Mouse (Mus musculus) hindbrain, postnatal 0 days (tissue): ENCODE results near the gene AW822073. TPM values are rescaled to one million over a fixed set of nuclear protein-coding genes. Genes with fewer than 3 reads are reported as not detected.
"Not testable (repeated sequence)": the region's sequence is repeated elsewhere in the genome, so short reads cannot be mapped to it uniquely, and the experiment has no call there.

Experiments
- ATAC-seq: fragments of 200-750 bp; cut with Nextera tagmentation; 2 replicates; pipeline ENCODE4 v1.8.0; 2017; ENCODE audit warnings: mild to moderate bottlenecking, moderate TSS enrichment, moderate library complexity
- DNase-seq: peaks from one replicate; pipeline ENCODE4 v3.0.0-alpha.2; 2015; ENCODE audit warnings: low spot score
- H3K27ac ChIP-seq: fragments of 300-500 bp; sonication (generic); 2 replicates; pipeline ENCODE4 v1.5.1; 2014; ENCODE audit warnings: mild to moderate bottlenecking
- H3K27me3 ChIP-seq: fragments of 300-500 bp; sonication (generic); 2 replicates; pipeline ENCODE4 v1.6.1; 2014; ENCODE audit warnings: low read length, mixed read lengths; ENCODE audit not compliant: insufficient read depth
- H3K36me3 ChIP-seq: fragments of 300-500 bp; sonication (generic); 2 replicates; pipeline ENCODE4 v1.6.1; 2014; ENCODE audit warnings: low read length, mixed read lengths; ENCODE audit not compliant: insufficient read depth
- H3K4me1 ChIP-seq: fragments of 300-500 bp; sonication (generic); 2 replicates; pipeline ENCODE4 v1.6.1; 2014; ENCODE audit warnings: antibody characterized with exemption, low read length, mixed read lengths; ENCODE audit not compliant: insufficient read depth
- H3K4me2 ChIP-seq: fragments of 300-500 bp; sonication (generic); 2 replicates; pipeline ENCODE4 v1.6.1; 2014; ENCODE audit warnings: low read depth, mild to moderate bottlenecking, low read length, moderate library complexity, mixed read lengths
- H3K4me3 ChIP-seq: fragments of 300-500 bp; sonication (generic); 2 replicates; pipeline ENCODE4 v1.5.1; 2014; ENCODE audit warnings: low read length
- H3K9ac ChIP-seq: fragments of 300-500 bp; sonication (generic); replicated peaks from 2 replicates; pipeline ENCODE4 v1.6.1; 2014; ENCODE audit warnings: mild to moderate bottlenecking, low read length, moderate library complexity, mixed read lengths
- H3K9me3 ChIP-seq: fragments of 300-500 bp; sonication (generic); 2 replicates; pipeline ENCODE4 v1.6.1; 2016; ENCODE audit warnings: low read length, mixed read lengths
- CTCF ChIP-seq: IDR thresholded peaks from 2 replicates; pipeline ENCODE4 v1.5.1; 2016; ENCODE audit warnings: antibody characterized with exemption, control low read depth, low read depth
- WGBS: fragments of 180-500 bp; shearing (Covaris S2); extraction: QIAGEN DNeasy Blood & Tissue Kit; methylation state at CpG from one replicate; pipeline ENCODE4 v1.1.7; 2014; 5-methylcytosine and 5-hydroxymethylcytosine counted together
- polyA plus RNA-seq: library from polyadenylated mRNA; unstranded; fragments of >200 nt; fragmentation: Nextera tagmentation; extraction: Ambion mirVana; gene quantifications from 2 replicates; pipeline ENCODE4 v1.2.1, GENCODE M21; 2015
- total RNA-seq: library from RNA; depleted of rRNA; stranded (reverse); fragments of >200 nt; gene quantifications from 2 replicates; pipeline ENCODE4 v1.2.3, GENCODE M21; 2014; rRNA removed

AW822073 gene
- not detected in 2 replicates for total RNA-seq
- not detected in 2 replicates for polyA plus RNA-seq

GRCm38 (mm10) chr10:58224827-58225785 lies at the start of gene AW822073:
Gene AW822073, minus strand, starts transcription at chr10:58224930.
- not testable (repeated sequence) for H3K9ac ChIP-seq, H3K27ac ChIP-seq, ATAC-seq, H3K4me2 ChIP-seq, H3K27me3 ChIP-seq, H3K4me3 ChIP-seq, H3K36me3 ChIP-seq, H3K4me1 ChIP-seq, H3K9me3 ChIP-seq
- 85% methylated on average over 16 of the region's 18 CpGs for WGBS
- DNase-seq, result peak; percentile 20

DNA sequence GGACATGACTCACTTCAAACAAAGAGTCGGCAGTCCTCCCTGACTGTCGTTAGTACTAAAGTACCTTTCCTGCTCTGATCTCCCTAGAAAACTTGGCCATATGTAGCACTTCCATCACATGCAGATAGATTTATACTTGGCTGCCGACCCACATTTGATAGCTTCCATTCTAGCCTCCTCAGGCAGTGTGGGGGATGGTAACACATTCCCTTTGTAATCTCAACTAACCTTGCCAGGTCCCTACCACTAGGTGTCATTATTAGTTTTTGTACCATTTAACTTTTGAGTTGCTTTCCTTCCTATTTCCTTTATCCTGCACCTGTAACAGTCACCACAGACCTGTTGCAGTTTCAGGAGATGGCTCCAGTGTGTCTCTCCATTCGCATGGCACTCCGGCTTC lies 33.7 kb upstream of the AW822073 start:
- DNase-seq, result peak; percentile 26
- H3K36me3 ChIP-seq, result peaks cover 15% of the 10 kb centered on the region; the same call in 1 of the 2 replicates
- H3K4me1 ChIP-seq, result no peaks in the 10 kb centered on the region
- no peak overlapping the region for H3K27ac ChIP-seq
- no peak overlapping the region for H3K4me3 ChIP-seq
- H3K27me3 ChIP-seq, result no peaks in the 10 kb centered on the region
- H3K4me2 ChIP-seq, result no peak overlapping the region
- H3K9ac ChIP-seq, result no peak overlapping the region
- no peaks in the 10 kb centered on the region for H3K9me3 ChIP-seq
- ATAC-seq, result no peak
- 82% methylated on average over 5 of the region's 5 CpGs for WGBS
- peak; percentile 49 for TF ChIP-seq CTCF

- Histone ChIP-seq H3K4me3 (peak overlapping the region; percentile 91), H3K9ac (peak overlapping the region; percentile 84), H3K27me3 (no peaks in the 10 kb centered on the region), H3K36me3 (peaks cover 10% of the 10 kb centered on the region; the same call in 1 of the 2 replicates), H3K27ac (0 out of 2 replicates have a peak overlapping the region, but pooled peaks have one; percentile 82), H3K9me3 (no peaks in the 10 kb centered on the region), H3K4me1 (no peaks in the 10 kb centered on the region), H3K4me2 (peak overlapping the region; percentile 64)
- 4% methylated on average over 4 of the region's 4 CpGs for WGBS
- TF ChIP-seq CTCF, result no peak
- ATAC-seq (no peak), DNase-seq (no peak)
Observed at GRCm38 (mm10) chr10:58255954-58256353, 31.2 kb upstream of the AW822073 start.

DNA sequence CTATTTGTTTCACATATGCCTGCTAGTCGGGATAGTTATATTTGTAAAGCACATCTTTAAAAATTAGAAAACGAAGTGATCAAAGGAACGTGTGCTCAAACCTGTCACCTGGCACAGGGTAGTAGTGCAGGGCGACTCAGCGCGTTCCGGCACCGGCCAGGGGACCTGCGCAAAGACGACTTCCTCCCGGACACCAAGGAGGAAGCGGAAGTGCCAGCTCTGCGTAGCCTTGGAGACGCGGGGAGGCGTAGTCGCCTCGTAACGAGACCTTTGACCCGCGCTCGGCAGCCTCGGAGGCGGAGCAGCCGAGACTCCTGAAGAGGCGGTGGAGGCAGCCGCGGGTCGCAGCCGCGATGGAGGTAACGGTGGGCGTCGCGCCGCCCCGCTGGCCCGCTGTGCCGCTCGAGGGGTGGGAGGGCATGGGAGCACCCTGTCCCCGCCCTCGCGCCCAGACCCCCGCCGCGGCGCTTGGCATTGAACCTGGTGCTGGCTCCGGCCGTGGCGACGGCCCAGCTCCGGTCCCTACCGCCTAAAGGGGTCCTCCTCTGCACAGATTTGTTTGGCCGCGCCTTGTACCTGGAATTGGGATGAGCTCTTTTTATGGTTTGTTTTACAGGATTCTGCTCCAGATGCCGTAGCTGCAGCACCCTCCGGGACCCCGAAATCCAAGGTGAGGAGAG lies 30.6 kb upstream of the AW822073 start, which contains the start of gene Gcc2:
Gcc2 (plus strand) TSS at position 285 of the 680 bp plus-strand sequence.
- H3K9me3 ChIP-seq, result no peaks in the 10 kb centered on the region
- peak within 1 kb of the TSS; percentile 84 for H3K9ac ChIP-seq
- peak within 1 kb of the TSS; percentile 64 for H3K4me2 ChIP-seq
- peak; percentile 10; the same call in 1 of the 2 replicates for TF ChIP-seq CTCF
- H3K4me3 ChIP-seq, result peak within 1 kb of the TSS; percentile 91
- no peaks in the 10 kb centered on the region for H3K4me1 ChIP-seq
- peak; percentile 98 for DNase-seq
- ATAC-seq, result peak; percentile 99
- peak within 1 kb of the TSS; percentile 82 for H3K27ac ChIP-seq
- peaks cover 10% of the 10 kb centered on the region; the same call in 1 of the 2 replicates for H3K36me3 ChIP-seq
- H3K27me3 ChIP-seq, result no peaks in the 10 kb centered on the region
- under 1% methylated on average over 56 of the region's 58 CpGs for WGBS

- H3K36me3 ChIP-seq, result peaks cover 7% of the 10 kb centered on the region; the same call in 1 of the 2 replicates
- peak overlapping the region; percentile 45; the same call in 1 of the 2 replicates for H3K27ac ChIP-seq
- WGBS, result 17% methylated on average over 6 of the region's 6 CpGs
- no peaks in the 10 kb centered on the region for H3K9me3 ChIP-seq
- no peaks in the 10 kb centered on the region for H3K27me3 ChIP-seq
- peak overlapping the region; percentile 84 for H3K9ac ChIP-seq
- H3K4me1 ChIP-seq, result no peaks in the 10 kb centered on the region
- H3K4me2 ChIP-seq, result peak overlapping the region; percentile 64
- H3K4me3 ChIP-seq, result peak overlapping the region; percentile 91
- TF ChIP-seq CTCF, result no peak
- DNase-seq, result peak; percentile 12
- ATAC-seq, result peak; percentile 22
Observed at GRCm38 (mm10) chr10:58254635-58255175, 30.0 kb upstream of the AW822073 start.

DNA sequence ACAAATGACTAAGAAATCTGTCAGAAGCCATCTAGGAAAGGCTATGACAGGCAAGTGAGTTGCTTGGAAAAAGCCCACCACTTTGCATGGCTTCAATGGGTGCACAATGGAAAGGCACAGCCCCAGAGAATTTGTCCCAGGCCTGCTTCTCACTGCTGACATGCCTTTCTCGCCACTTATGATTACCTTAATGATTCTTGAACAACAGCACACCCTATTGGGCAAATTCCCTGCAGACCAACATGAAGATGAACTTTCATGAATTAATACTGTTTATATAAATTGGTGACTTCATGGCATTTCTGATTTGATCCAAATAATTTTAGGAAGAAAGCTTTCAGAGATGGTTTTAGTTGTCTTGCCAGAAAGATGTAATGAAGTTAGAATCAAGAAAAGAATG lies 24.8 kb upstream of the AW822073 start:
- 23% methylated on average over 1 of the region's 1 CpGs for WGBS
- no peak overlapping the region for H3K4me3 ChIP-seq
- no peaks in the 10 kb centered on the region for H3K27me3 ChIP-seq
- DNase-seq (no peak), ATAC-seq (no peak)
- H3K36me3 ChIP-seq, result no peaks in the 10 kb centered on the region
- no peaks in the 10 kb centered on the region for H3K9me3 ChIP-seq
- H3K4me1 ChIP-seq, result no peaks in the 10 kb centered on the region
- H3K27ac ChIP-seq, result no peak overlapping the region
- H3K9ac ChIP-seq, result no peak overlapping the region
- TF ChIP-seq CTCF, result no peak
- no peak overlapping the region for H3K4me2 ChIP-seq

GRCm38 (mm10) chr10:58238984-58239740 lies 14.4 kb upstream of the AW822073 start:
- not testable (repeated sequence) for H3K4me2 ChIP-seq, H3K36me3 ChIP-seq, H3K4me3 ChIP-seq, H3K4me1 ChIP-seq, H3K9ac ChIP-seq, H3K27me3 ChIP-seq, H3K27ac ChIP-seq, H3K9me3 ChIP-seq
- peak; percentile 26 for DNase-seq
- peak; percentile 87 for ATAC-seq
- WGBS, result 86% methylated on average over 8 of the region's 8 CpGs
